Mouse (Mus musculus) olfactory bulb, adult 2 months (tissue): ENCODE measurements around the gene Sash1. TPM values are rescaled to one million over a fixed set of nuclear protein-coding genes. Genes with fewer than 3 reads are reported as not detected.

ENCODE experiments used
- H3K27ac ChIP-seq: fragments of 200-500 bp; 2 replicates; pipeline ENCODE4 v1.5.1; 2012; ENCODE audit warnings: low read depth, low read length; ENCODE audit not compliant: insufficient read depth
- H3K4me1 ChIP-seq: fragments of 200-500 bp; 2 replicates; pipeline ENCODE4 v1.6.1; 2012; ENCODE audit warnings: low read length; ENCODE audit not compliant: control insufficient read depth, insufficient read depth
- H3K4me3 ChIP-seq: fragments of 200-500 bp; 2 replicates; pipeline ENCODE4 v1.5.1; 2012; ENCODE audit warnings: mild to moderate bottlenecking, low read depth, low read length, moderate library complexity; ENCODE audit not compliant: insufficient read depth
- CTCF ChIP-seq: fragments of 200-500 bp; IDR thresholded peaks from 2 replicates; pipeline ENCODE4 v1.5.1; 2012; ENCODE audit warnings: low read depth, mild to moderate bottlenecking, low read length, moderate library complexity; ENCODE audit not compliant: insufficient read depth
- POLR2A ChIP-seq: fragments of 200-500 bp; IDR thresholded peaks from 2 replicates; pipeline ENCODE4 v1.6.1; 2012; ENCODE audit warnings: mild to moderate bottlenecking, low read depth, low read length, moderate library complexity; ENCODE audit not compliant: insufficient read depth
- WGBS: fragments of 180-500 bp; shearing (Covaris S2); methylation state at CpG from one replicate; pipeline ENCODE4 v1.1.7; 2018; 5-methylcytosine and 5-hydroxymethylcytosine counted together
- polyA plus RNA-seq: library from polyadenylated mRNA; stranded (reverse); fragments of >200 nt; gene quantifications from 2 replicates; pipeline ENCODE4 v1.2.4, GENCODE M21; 2012; ENCODE audit warnings: low replicate concordance; ENCODE audit not compliant: missing spikeins, insufficient read depth, insufficient read length

Sash1 gene
- not detected in 2 replicates for polyA plus RNA-seq

GRCm38 (mm10) chr10:8885630-8886527 is at the start of gene Sash1:
Gene Sash1, minus strand, starts transcription at chr10:8886070.
- H3K4me1 ChIP-seq, result peaks cover 7% of the 10 kb centered on the region
- H3K4me3 ChIP-seq, result peak within 1 kb of the TSS; percentile 51
- H3K27ac ChIP-seq, result peak within 1 kb of the TSS; percentile 53
- TF ChIP-seq POLR2A, result no peak
- TF ChIP-seq CTCF, result no peak
- 1% methylated on average over 80 of the region's 80 CpGs for WGBS

GRCm38 (mm10) chr10:8935601-8936000 is 49.7 kb upstream of the Sash1 start:
- no peak for TF ChIP-seq POLR2A
- TF ChIP-seq CTCF, result no peak
- 81% methylated on average over 4 of the region's 4 CpGs for WGBS
- peaks cover 3% of the 10 kb centered on the region for H3K4me1 ChIP-seq
- no peak overlapping the region for H3K27ac ChIP-seq
- no peak overlapping the region for H3K4me3 ChIP-seq

GRCm38 (mm10) chr10:8933451-8934372 is 47.8 kb upstream of the Sash1 start:
- no peak for TF ChIP-seq POLR2A
- TF ChIP-seq CTCF, result no peak
- no peak overlapping the region for H3K4me3 ChIP-seq
- no peak overlapping the region for H3K27ac ChIP-seq
- H3K4me1 ChIP-seq, result peaks cover 3% of the 10 kb centered on the region
- 84% methylated on average over 10 of the region's 10 CpGs for WGBS

- no peak for TF ChIP-seq POLR2A
- no peak for TF ChIP-seq CTCF
- WGBS, result 88% methylated on average over 8 of the region's 8 CpGs
- Histone ChIP-seq H3K27ac (no peak overlapping the region), H3K4me1 (peaks cover 3% of the 10 kb centered on the region), H3K4me3 (no peak overlapping the region)
Observed at GRCm38 (mm10) chr10:8931548-8932240, 45.8 kb upstream of the Sash1 start.

- no peak for TF ChIP-seq POLR2A
- no peak for TF ChIP-seq CTCF
- Histone ChIP-seq H3K4me1 (peaks cover 3% of the 10 kb centered on the region), H3K4me3 (no peak overlapping the region), H3K27ac (no peak overlapping the region)
Observed at GRCm38 (mm10) chr10:8930672-8931071, 44.8 kb upstream of the Sash1 start.

GRCm38 (mm10) chr10:8928775-8929647 is 43.1 kb upstream of the Sash1 start:
- H3K27ac ChIP-seq, result no peak overlapping the region
- no peak overlapping the region for H3K4me3 ChIP-seq
- TF ChIP-seq CTCF (no peak), POLR2A (no peak)
- WGBS, result 42% methylated on average over 10 of the region's 10 CpGs
- H3K4me1 ChIP-seq, result peaks cover 1% of the 10 kb centered on the region

GRCm38 (mm10) chr10:8928261-8928660 is 42.4 kb upstream of the Sash1 start:
- TF ChIP-seq POLR2A (no peak), CTCF (no peak)
- Histone ChIP-seq H3K27ac (no peak overlapping the region), H3K4me1 (no peaks in the 10 kb centered on the region), H3K4me3 (no peak overlapping the region)

- WGBS, result 98% methylated on average over 3 of the region's 3 CpGs
- Histone ChIP-seq H3K27ac (no peak overlapping the region), H3K4me3 (no peak overlapping the region), H3K4me1 (no peaks in the 10 kb centered on the region)
- TF ChIP-seq CTCF (no peak), POLR2A (no peak)
Observed at GRCm38 (mm10) chr10:8926906-8927305, 41.0 kb upstream of the Sash1 start.
